8 mouse cellular contexts compared by ENCODE assay signal in the genomic region with DNA sequence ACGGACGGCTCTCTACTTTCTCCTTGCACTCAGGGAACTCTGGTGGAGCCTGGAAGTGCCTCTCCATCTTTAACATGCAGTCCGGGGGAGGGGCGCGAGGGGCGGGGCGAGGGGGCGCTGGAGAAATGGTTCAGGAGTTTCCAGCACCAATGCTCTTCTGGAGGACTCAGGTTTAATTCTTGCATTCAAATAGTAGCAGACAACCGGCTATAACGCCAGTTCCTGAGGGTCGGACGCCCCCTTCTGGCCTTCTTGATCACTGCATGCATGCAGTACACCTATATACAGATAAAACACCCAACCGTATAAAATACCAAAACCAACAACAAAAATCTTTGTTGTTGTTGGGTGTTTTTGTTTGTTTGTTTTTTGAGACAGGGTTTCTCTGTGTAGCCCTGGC. TPM values are rescaled to one million over a fixed set of nuclear protein-coding genes. Genes with fewer than 3 reads are reported as not detected.
A peak's percentile ranks its signal among the peaks of the same experiment; 100 is the strongest.
DNase-seq lines count a peak whose midpoint lies in the region; ATAC-seq and TF ChIP-seq lines count a peak whose summit lies in the region.

No protein-coding gene starts in this region.

- H3K9ac ChIP-seq in heart, adult 2 months (ENCODE audit: low read depth, low read length): no peak overlapping the region

- intact Hi-C loops in heart, adult 2 months (cut with DNase I): no loop called here

- H3K4me1 ChIP-seq in heart, adult 2 months (ENCODE audit: control insufficient read depth, insufficient read depth, low read length): peaks cover 4% of the 10 kb centered on the region; the same call in 1 of the 2 replicates

- no peaks in the 10 kb centered on the region for H3K79me2 ChIP-seq in heart, adult 2 months (replicated peaks; ENCODE audit: control insufficient read depth, insufficient read depth, low read length)

- TF ChIP-seq POLR2A in heart, adult 2 months (IDR thresholded peaks at IDR 0.05; ENCODE audit: insufficient read depth, low read depth, low read length): no peak

- H3K4me3 ChIP-seq in heart, adult 2 months: no peak overlapping the region

- no peak for TF ChIP-seq EP300 in heart, adult 2 months (IDR thresholded peaks at IDR 0.05; ENCODE audit: insufficient read depth, low read depth, low read length)

- H3K36me3 ChIP-seq in heart, adult 2 months (ENCODE audit: control insufficient read depth, insufficient read depth, low read length): no peaks in the 10 kb centered on the region

- no peak for ATAC-seq in monocyte, adult 5-6 weeks (replicated peaks; ENCODE audit: insufficient number of reproducible peaks, low FRiP score, low TSS enrichment, poor library complexity, severe bottlenecking)

- DNase-seq in heart, adult 2 months: no peak
- no peak for DNase-seq in heart, adult 11 months
- DNase-seq in A20 (ENCODE audit: low read depth, low spot score): peak; percentile 61
- peak; percentile 76 for DNase-seq in adrenal gland, postnatal 10 days
- DNase-seq in lung, adult 18-20 months: peak; percentile 47 to 51
- peak; percentile 83 for DNase-seq in thymus, postnatal 4 days
- DNase-seq in urinary bladder, adult 2 months (ENCODE audit: low spot score): no peak

- TF ChIP-seq CTCF in heart, adult 2 months (IDR thresholded peaks at IDR 0.05): peak; percentile 75

- 28% methylated on average over 13 of the region's 13 CpGs for WGBS in heart, adult 2 months

- no peaks in the 10 kb centered on the region for H3K27me3 ChIP-seq in heart, adult 2 months (ENCODE audit: control insufficient read depth, insufficient read depth, low read length)

- no peak overlapping the region for H3K27ac ChIP-seq in heart, adult 2 months

RNA-seq across cellular contexts. Expression of gene Syngr1, which starts 25.7 kb away (rescaled TPM):
- 10 to 100 TPM; 69.6 to 95.0 TPM for total RNA-seq in heart, adult 2 months (2021)
- 247 and 250 TPM in 2 replicates for polyA plus RNA-seq in heart, adult 2 months (2012; rRNA removed)
- 10 to 100 TPM; 30.2 to 35.0 TPM for total RNA-seq in adrenal gland, postnatal 10 days (2021)
- polyA plus RNA-seq in urinary bladder, adult 2 months (2012; rRNA removed): 54.2 and 62.1 TPM in 2 replicates
- total RNA-seq in monocyte, adult 5-6 weeks (2017): not detected in 3 replicates

RNA-seq across cellular contexts. Expression of gene Rpl3, which starts 26.3 kb away (rescaled TPM):
- 100 to 1,000 TPM; 137 to 150 TPM for total RNA-seq in heart, adult 2 months (2021)
- polyA plus RNA-seq in heart, adult 2 months (2012; rRNA removed): 201 and 230 TPM in 2 replicates
- total RNA-seq in adrenal gland, postnatal 10 days (2021): 100 to 1,000 TPM; 672 to 709 TPM
- polyA plus RNA-seq in urinary bladder, adult 2 months (2012; rRNA removed): 1,075 and 1,270 TPM in 2 replicates
- total RNA-seq in monocyte, adult 5-6 weeks (2017): 1,359 to 1,501 TPM (median 1,441 TPM) in 3 replicates

RNA-seq across cellular contexts. Expression of gene Pdgfb, which starts 50.6 kb away (rescaled TPM):
- total RNA-seq in heart, adult 2 months (2021): 10 to 100 TPM; 27.1 to 27.3 TPM
- polyA plus RNA-seq in heart, adult 2 months (2012; rRNA removed): 32.6 and 45.1 TPM in 2 replicates
- 10 to 100 TPM; 37.8 to 46.7 TPM for total RNA-seq in adrenal gland, postnatal 10 days (2021)
- 12.3 and 14.5 TPM in 2 replicates for polyA plus RNA-seq in urinary bladder, adult 2 months (2012; rRNA removed)
- total RNA-seq in monocyte, adult 5-6 weeks (2017): 14.3 to 55.2 TPM (median 25.5 TPM) in 3 replicates

Comparison
In these comparisons a context has a peak if more than half of its experiments do, and no peak if none do; other contexts are left out.
1. DNase-seq: peak in A20 (single experiment), adrenal gland, postnatal 10 days (single experiment), lung, adult 18-20 months (2 of 2) and thymus, postnatal 4 days (single experiment); none in heart, adult 2 months (0 of 2), heart, adult 11 months (single experiment) and urinary bladder, adult 2 months (single experiment).
2. RNA of gene Syngr1, which starts 25.7 kb away (total RNA-seq): 69.6 to 95.0 TPM in heart, adult 2 months and 30.2 to 35.0 TPM in adrenal gland, postnatal 10 days; not detected in monocyte, adult 5-6 weeks; every median in the first group is over 10 times any median in the second.